ENCODE assay signal across 24 mouse cellular contexts in genomic region chr3:108533951-108534350, GRCm38 (mm10). TPM values are rescaled to one million over a fixed set of nuclear protein-coding genes. Genes with fewer than 3 reads are reported as not detected.
DNase-seq lines count a peak whose midpoint lies in the region; ATAC-seq and TF ChIP-seq lines count a peak whose summit lies in the region.
"Had no signal": no experiment of that assay in that cellular context is flagged by ENCODE, and none has a peak within 500 bp of the region (broad histone marks: within the 10 kb centered on the region; RNA-seq: fewer than 3 reads in every experiment).

Gene 1700013F07Rik, plus strand, starts transcription at chr3:108534150.

- ATAC-seq in forebrain, embryonic 11.5 days (replicated peaks; ENCODE audit: low FRiP score): no peak
- ATAC-seq in liver, postnatal 0 days: no peak
- ATAC-seq: forebrain, embryonic 15.5 days; midbrain, embryonic 15.5 days had no signal

- DNase-seq in forebrain, embryonic 10.5 days (ENCODE audit: extremely low spot score, low spot score): peak; percentile 11
- DNase-seq in forebrain, embryonic 11.5 days (ENCODE audit: low spot score): no peak
- DNase-seq in liver, postnatal 0 days: no peak
- DNase-seq in liver: no peak
- peak; percentile 17 for DNase-seq in adrenal gland, postnatal 10 days
- DNase-seq in left cerebral cortex, adult 9 months (ENCODE audit: low spot score in 2 of 2): no peak
- no peak for DNase-seq in kidney, postnatal 14 days
- DNase-seq: B cell, adult 2 months; cerebellum, adult 11 months; cerebellum, postnatal 14 days; heart, postnatal 10 days; kidney, adult 11 months; kidney, postnatal 10 days; retina, postnatal 1 day; right cerebral cortex, postnatal 4 days had no signal

- no peak within 1 kb of the TSS for H3K27ac ChIP-seq in forebrain, embryonic 10.5 days
- H3K27ac ChIP-seq in forebrain, embryonic 11.5 days (ENCODE audit: low read depth, low read length): no peak within 1 kb of the TSS
- peak within 1 kb of the TSS; percentile 52 for H3K27ac ChIP-seq in liver, postnatal 0 days (ENCODE audit: low read depth)
- H3K27ac ChIP-seq in small intestine, adult 2 months (ENCODE audit: insufficient read depth, low read depth, low read length): peak within 1 kb of the TSS; percentile 78
- H3K27ac ChIP-seq: forebrain, embryonic 15.5 days; hindbrain, embryonic 14.5 days; left cerebral cortex, adult 2 months; limb, embryonic 12.5 days; midbrain, embryonic 15.5 days had no signal

- no peaks in the 10 kb centered on the region; the same call in 1 of the 2 replicates for H3K9me3 ChIP-seq in forebrain, embryonic 10.5 days
- H3K9me3 ChIP-seq in forebrain, embryonic 11.5 days (ENCODE audit: control insufficient read depth, low read length): no peaks in the 10 kb centered on the region
- no peaks in the 10 kb centered on the region for H3K9me3 ChIP-seq in liver, postnatal 0 days (ENCODE audit: low read length)
- H3K9me3 ChIP-seq: forebrain, embryonic 15.5 days; limb, embryonic 12.5 days; midbrain, embryonic 15.5 days had no signal

- peaks cover 18% of the 10 kb centered on the region for H3K4me1 ChIP-seq in forebrain, embryonic 10.5 days
- H3K4me1 ChIP-seq in forebrain, embryonic 11.5 days (replicated peaks; ENCODE audit: control insufficient read depth, insufficient read depth, low read length): no peaks in the 10 kb centered on the region; the same call in 1 of the 2 replicates
- peaks cover 3% of the 10 kb centered on the region; the same call in 1 of the 2 replicates for H3K4me1 ChIP-seq in liver, postnatal 0 days (ENCODE audit: insufficient read depth)
- peaks cover 19% of the 10 kb centered on the region for H3K4me1 ChIP-seq in small intestine, adult 2 months (ENCODE audit: control insufficient read depth, insufficient read depth, insufficient read length, low read length)

- TF ChIP-seq POLR2A in small intestine, adult 2 months (IDR thresholded peaks at IDR 0.05; ENCODE audit: low read depth, low read length): no peak

- no peak within 1 kb of the TSS for H3K4me3 ChIP-seq in forebrain, embryonic 10.5 days
- no peak within 1 kb of the TSS for H3K4me3 ChIP-seq in forebrain, embryonic 11.5 days (ENCODE audit: low read depth, low read length)
- H3K4me3 ChIP-seq in liver, postnatal 0 days (ENCODE audit: low read depth, low read length): no peak within 1 kb of the TSS
- no peak within 1 kb of the TSS for H3K4me3 ChIP-seq in small intestine, adult 2 months (ENCODE audit: low read depth, low read length)
- H3K4me3 ChIP-seq: forebrain, embryonic 15.5 days; limb, embryonic 12.5 days had no signal

- WGBS in forebrain, embryonic 10.5 days: 91% methylated on average over 6 of the region's 6 CpGs
- 90% methylated on average over 6 of the region's 6 CpGs for WGBS in forebrain, embryonic 11.5 days
- 65% methylated on average over 6 of the region's 6 CpGs for WGBS in liver, postnatal 0 days (ENCODE audit: insufficient replicate concordance)
- 46% methylated on average over 6 of the region's 6 CpGs for WGBS in small intestine, adult 2 months

- H3K27me3 ChIP-seq in forebrain, embryonic 10.5 days (ENCODE audit: poor library complexity, severe bottlenecking): peaks cover 34% of the 10 kb centered on the region
- H3K27me3 ChIP-seq in forebrain, embryonic 11.5 days (ENCODE audit: control insufficient read depth, insufficient read depth, low read length): peaks cover 8% of the 10 kb centered on the region
- peaks cover 20% of the 10 kb centered on the region for H3K27me3 ChIP-seq in liver, postnatal 0 days (ENCODE audit: insufficient read depth, low read length)
- H3K27me3 ChIP-seq in small intestine, adult 2 months (ENCODE audit: control insufficient read depth, insufficient read depth, low read length): no peaks in the 10 kb centered on the region
- H3K27me3 ChIP-seq: midbrain, embryonic 15.5 days had no signal

- H3K36me3 ChIP-seq in forebrain, embryonic 10.5 days (replicated peaks): no peaks in the 10 kb centered on the region
- H3K36me3 ChIP-seq in forebrain, embryonic 11.5 days (ENCODE audit: control insufficient read depth, insufficient read depth, low read length): no peaks in the 10 kb centered on the region
- no peaks in the 10 kb centered on the region for H3K36me3 ChIP-seq in liver, postnatal 0 days (replicated peaks; ENCODE audit: insufficient read depth, low read length)
- H3K36me3 ChIP-seq in small intestine, adult 2 months (ENCODE audit: control insufficient read depth, insufficient read depth, low read length): no peaks in the 10 kb centered on the region
- H3K36me3 ChIP-seq: forebrain, embryonic 15.5 days; limb, embryonic 12.5 days; midbrain, embryonic 15.5 days had no signal

- H3K4me2 ChIP-seq in forebrain, embryonic 11.5 days (ENCODE audit: low read depth, low read length, severe bottlenecking): no peak within 1 kb of the TSS
- no peak within 1 kb of the TSS for H3K4me2 ChIP-seq in liver, postnatal 0 days (ENCODE audit: low read depth, low read length)
- H3K4me2 ChIP-seq: forebrain, embryonic 15.5 days; limb, embryonic 12.5 days had no signal

- no peak within 1 kb of the TSS for H3K9ac ChIP-seq in forebrain, embryonic 11.5 days (ENCODE audit: low read length)
- H3K9ac ChIP-seq in liver, postnatal 0 days (replicated peaks): no peak within 1 kb of the TSS
- H3K9ac ChIP-seq: forebrain, embryonic 15.5 days; hindbrain, embryonic 14.5 days; limb, embryonic 12.5 days; midbrain, embryonic 15.5 days had no signal

- TF ChIP-seq CTCF in liver, postnatal 0 days (IDR thresholded peaks at IDR 0.05; ENCODE audit: low read depth): no peak
- TF ChIP-seq CTCF in small intestine, adult 2 months (IDR thresholded peaks at IDR 0.05; ENCODE audit: extremely low read depth, insufficient read length, insufficient replicate concordance, low read depth, low read length): no peak

- TF ChIP-seq EP300 in liver, postnatal 0 days (IDR thresholded peaks at IDR 0.05; ENCODE audit: low read depth): no peak

RNA-seq across cellular contexts. Expression of gene 1700013F07Rik, which starts in this region (rescaled TPM):
- polyA plus RNA-seq in forebrain, embryonic 10.5 days (2016; fragmentation: Nextera tagmentation; extraction: Ambion mirVana): 0.29 and 0.42 TPM in 2 replicates
- 0.63 and 0.68 TPM in 2 replicates for polyA plus RNA-seq in forebrain, embryonic 11.5 days (2014; fragmentation: Nextera tagmentation; extraction: Ambion mirVana)
- polyA plus RNA-seq in liver, postnatal 0 days (2015; fragmentation: Nextera tagmentation; extraction: Ambion mirVana): not detected in 2 replicates
- total RNA-seq in adrenal gland, postnatal 10 days (2021): under 1 TPM in 1 of 2 experiments, not detected in 1; 0.42 TPM
- not detected in 2 replicates for polyA plus RNA-seq in small intestine, adult 2 months (2012; rRNA removed)
- total RNA-seq: gastrocnemius, postnatal 4 days; heart, postnatal 10 days; megakaryocyte progenitor cell, adult 5-6 weeks had no signal
- polyA plus RNA-seq: limb, embryonic 12.5 days; liver, embryonic 16.5 days had no signal

Comparison
In these comparisons a context has a peak if more than half of its experiments do, and no peak if none do; other contexts are left out.
1. Peak in DNase-seq in forebrain, embryonic 10.5 days; RNA of the gene not detected or under 1 TPM.
2. Peak in DNase-seq in adrenal gland, postnatal 10 days; RNA of the gene not detected or under 1 TPM.
3. H3K27ac ChIP-seq: peak in liver, postnatal 0 days (single experiment) and small intestine, adult 2 months (single experiment); none in forebrain, embryonic 10.5 days (single experiment) and forebrain, embryonic 11.5 days (single experiment).